Comparison of ENCODE assay signal across 23 mouse cellular contexts in genomic region chr9:77607295-77607694, GRCm38 (mm10). TPM values are rescaled to one million over a fixed set of nuclear protein-coding genes. Genes with fewer than 3 reads are reported as not detected.
DNase-seq lines count a peak whose midpoint lies in the region; ATAC-seq lines count a peak whose summit lies in the region.
"Had no signal": no experiment of that assay in that cellular context is flagged by ENCODE, and none has a peak within 500 bp of the region (broad histone marks: within the 10 kb centered on the region; RNA-seq: fewer than 3 reads in every experiment).

No protein-coding gene starts in this region.

- H3K9ac ChIP-seq in intestine, embryonic 15.5 days, result no peak overlapping the region
- H3K9ac ChIP-seq: forebrain, embryonic 13.5 days; heart, embryonic 13.5 days; hindbrain, embryonic 13.5 days had no signal

- H3K4me1 ChIP-seq in intestine, embryonic 15.5 days (replicated peaks), result no peaks in the 10 kb centered on the region
- H3K4me1 ChIP-seq: hindbrain, embryonic 10.5 days; hindbrain, embryonic 13.5 days had no signal

- no peak for ATAC-seq in CD4-positive, CD25-positive, alpha-beta regulatory T cell, adult 4 months
- peak; percentile 50; the same call in 1 of the 2 replicates for ATAC-seq in megakaryocyte progenitor cell, adult 5-6 weeks (replicated peaks; ENCODE audit: poor library complexity)
- ATAC-seq in intestine, embryonic 15.5 days, result no peak
- ATAC-seq: hindbrain, embryonic 16.5 days; Patski had no signal

- no peak overlapping the region for H3K4me3 ChIP-seq in intestine, embryonic 15.5 days (replicated peaks)
- H3K4me3 ChIP-seq: forebrain, embryonic 10.5 days; forebrain, embryonic 13.5 days; heart, embryonic 13.5 days; hindbrain, embryonic 10.5 days; hindbrain, embryonic 13.5 days had no signal

- WGBS in intestine, embryonic 15.5 days, result 74% methylated on average over 6 of the region's 6 CpGs

- no peaks in the 10 kb centered on the region for H3K36me3 ChIP-seq in intestine, embryonic 15.5 days
- H3K36me3 ChIP-seq: forebrain, embryonic 10.5 days; G1E; heart, embryonic 13.5 days; hindbrain, embryonic 10.5 days; hindbrain, embryonic 13.5 days had no signal

- H3K27ac ChIP-seq in intestine, embryonic 15.5 days, result no peak overlapping the region
- H3K27ac ChIP-seq: forebrain, embryonic 10.5 days; forebrain, embryonic 13.5 days; heart, embryonic 13.5 days; hindbrain, embryonic 10.5 days; hindbrain, embryonic 13.5 days had no signal

- no peak overlapping the region for H3K4me2 ChIP-seq in intestine, embryonic 15.5 days (replicated peaks)
- H3K4me2 ChIP-seq: forebrain, embryonic 13.5 days; heart, embryonic 13.5 days; hindbrain, embryonic 13.5 days had no signal

- no peaks in the 10 kb centered on the region for H3K9me3 ChIP-seq in intestine, embryonic 15.5 days
- H3K9me3 ChIP-seq: forebrain, embryonic 10.5 days; forebrain, embryonic 13.5 days; G1E; heart, embryonic 13.5 days; hindbrain, embryonic 10.5 days; hindbrain, embryonic 13.5 days had no signal

- H3K27me3 ChIP-seq in intestine, embryonic 15.5 days (replicated peaks), result no peaks in the 10 kb centered on the region
- H3K27me3 ChIP-seq: CH12.LX; forebrain, embryonic 13.5 days; heart, embryonic 13.5 days; hindbrain, embryonic 13.5 days; Patski had no signal

- DNase-seq in CD4-positive, CD25-positive, alpha-beta regulatory T cell, adult 2 months (ENCODE audit: low read depth, low spot score), result peak; percentile 30
- DNase-seq in thymus, postnatal 0 days (ENCODE audit: low spot score), result peak; percentile 44
- DNase-seq in thymus, postnatal 36 days, result no peak
- DNase-seq in T-cell, adult 2 months (ENCODE audit: low spot score), result peak; percentile 16
- DNase-seq in urinary bladder, adult 2 months (ENCODE audit: low spot score), result no peak
- DNase-seq: cerebellum, adult 11-12 months; cerebellum, adult 8-10 months; cerebellum, postnatal 36 days; heart, adult 18-20 months; kidney, adult 11 months had no signal

RNA-seq across cellular contexts. Expression of gene Klhl31, which starts 29.0 kb away (rescaled TPM):
- polyA plus RNA-seq in CD4-positive, CD25-positive, alpha-beta regulatory T cell, adult 4 months (2017; shearing (Covaris generic)), result not detected
- 0.06 and 0.08 TPM in 2 replicates for polyA plus RNA-seq in thymus, postnatal 0 days (2015; fragmentation: Nextera tagmentation; extraction: Ambion mirVana)
- not detected in 2 replicates for total RNA-seq in megakaryocyte progenitor cell, adult 5-6 weeks (2015)
- total RNA-seq in megakaryocyte progenitor cell, adult 5-6 weeks (2017), result not detected in 2 replicates
- 0.08 and 0.29 TPM in 2 replicates for polyA plus RNA-seq in intestine, embryonic 15.5 days (2015; fragmentation: Nextera tagmentation; extraction: Ambion mirVana)
- polyA plus RNA-seq in urinary bladder, adult 2 months (2012; rRNA removed), result 0.03 TPM in 2 replicates
- total RNA-seq: CH12.LX had no signal
- polyA plus RNA-seq: adrenal gland, adult 2 months; G1E had no signal

Comparison
In these comparisons a context has a peak if more than half of its experiments do, and no peak if none do; other contexts are left out.
1. DNase-seq: peak in CD4-positive, CD25-positive, alpha-beta regulatory T cell, adult 2 months (single experiment), thymus, postnatal 0 days (single experiment) and T-cell, adult 2 months (single experiment); none in thymus, postnatal 36 days (0 of 2) and urinary bladder, adult 2 months (single experiment).